Mouse (Mus musculus): Measurements from ENCODE around the gene Trpm1. TPM values are rescaled to one million over a fixed set of nuclear protein-coding genes. Genes with fewer than 3 reads are reported as not detected.
A peak's percentile ranks its signal among the peaks of the same experiment; 100 is the strongest.

Trpm1 gene
- polyA plus RNA-seq, 1 experiment from 2014 or later, result 0.14 TPM

GRCm38 (mm10) chr7:64276921-64277320 lies 123.3 kb downstream of the Trpm1 start:
- no peak overlapping the region for H3K4me2 ChIP-seq
- no peaks in the 10 kb centered on the region for H3K9me3 ChIP-seq
- H3K27me3 ChIP-seq, result no peaks in the 10 kb centered on the region
- no peaks in the 10 kb centered on the region for H3K4me1 ChIP-seq (replicated peaks)
- no peak overlapping the region for H3K27ac ChIP-seq (replicated peaks)
- no peak for ATAC-seq (ENCODE audit: low FRiP score, low read depth)
- H3K9ac ChIP-seq, result no peak overlapping the region
- 47% methylated on average over 6 of the region's 6 CpGs for WGBS
- H3K4me3 ChIP-seq, result no peak overlapping the region
- H3K36me3 ChIP-seq, result no peaks in the 10 kb centered on the region

GRCm38 (mm10) chr7:64278526-64278925 lies 124.9 kb downstream of the Trpm1 start:
- ATAC-seq (ENCODE audit: low FRiP score, low read depth), result no peak
- Histone ChIP-seq H3K4me3 (no peak overlapping the region), H3K9ac (no peak overlapping the region), H3K9me3 (no peaks in the 10 kb centered on the region), H3K36me3 (no peaks in the 10 kb centered on the region), H3K27ac (replicated peaks) (no peak overlapping the region), H3K27me3 (no peaks in the 10 kb centered on the region), H3K4me1 (replicated peaks) (no peaks in the 10 kb centered on the region), H3K4me2 (no peak overlapping the region)
- WGBS, result 95% methylated on average over 1 of the region's 1 CpGs

- H3K4me3 ChIP-seq, result no peak overlapping the region
- WGBS, result 80% methylated on average over 3 of the region's 3 CpGs
- no peak for ATAC-seq (ENCODE audit: low FRiP score, low read depth)
- no peaks in the 10 kb centered on the region for H3K27me3 ChIP-seq
- no peak overlapping the region for H3K9ac ChIP-seq
- H3K27ac ChIP-seq (replicated peaks), result no peak overlapping the region
- no peaks in the 10 kb centered on the region for H3K4me1 ChIP-seq (replicated peaks)
- no peaks in the 10 kb centered on the region for H3K9me3 ChIP-seq
- H3K36me3 ChIP-seq, result no peaks in the 10 kb centered on the region
- no peak overlapping the region for H3K4me2 ChIP-seq
These were observed 125.9 kb downstream of the Trpm1 start for GRCm38 (mm10) chr7:64279548-64279947.

- ATAC-seq (ENCODE audit: low FRiP score, low read depth), result no peak
- peak overlapping the region; percentile 88 for H3K4me3 ChIP-seq
- no peaks in the 10 kb centered on the region for H3K36me3 ChIP-seq
- H3K27ac ChIP-seq (replicated peaks), result 0 out of 2 replicates have a peak overlapping the region, but pooled peaks have one; percentile 83
- H3K27me3 ChIP-seq, result no peaks in the 10 kb centered on the region
- H3K9ac ChIP-seq, result peak overlapping the region; percentile 76; the same call in 1 of the 2 replicates
- H3K4me2 ChIP-seq, result peak overlapping the region; percentile 69
- peaks cover 15% of the 10 kb centered on the region for H3K4me1 ChIP-seq (replicated peaks)
- H3K9me3 ChIP-seq, result no peaks in the 10 kb centered on the region
These were observed 132.9 kb downstream of the Trpm1 start for GRCm38 (mm10) chr7:64286566-64286965.

GRCm38 (mm10) chr7:64287414-64288091 lies 133.9 kb downstream of the Trpm1 start, which contains the start of gene Mtmr10:
Gene Mtmr10, plus strand, starts transcription at chr7:64287653.
- H3K9me3 ChIP-seq, result no peaks in the 10 kb centered on the region
- WGBS, result under 1% methylated on average over 77 of the region's 77 CpGs

GRCm38 (mm10) chr7:64289416-64289815 lies 135.8 kb downstream of the Trpm1 start:
- Histone ChIP-seq H3K36me3 (no peaks in the 10 kb centered on the region), H3K9me3 (no peaks in the 10 kb centered on the region), H3K9ac (no peak overlapping the region), H3K4me3 (no peak overlapping the region), H3K4me1 (replicated peaks) (peaks cover 15% of the 10 kb centered on the region), H3K27ac (replicated peaks) (no peak overlapping the region), H3K4me2 (no peak overlapping the region), H3K27me3 (no peaks in the 10 kb centered on the region)
- no peak for ATAC-seq (ENCODE audit: low FRiP score, low read depth)
- WGBS, result 96% methylated on average over 7 of the region's 7 CpGs

More at GRCm38 (mm10) chr7:64287414-64288091, 133.9 kb downstream of the Trpm1 start, which contains the start of gene Mtmr10:
- peak within 1 kb of the TSS; percentile 83 for H3K27ac ChIP-seq (replicated peaks)
- H3K9ac ChIP-seq, result peak within 1 kb of the TSS; percentile 76
- no peaks in the 10 kb centered on the region for H3K36me3 ChIP-seq
- peak within 1 kb of the TSS; percentile 88 for H3K4me3 ChIP-seq
- peaks cover 15% of the 10 kb centered on the region for H3K4me1 ChIP-seq (replicated peaks)
- no peaks in the 10 kb centered on the region for H3K27me3 ChIP-seq
- peak; percentile 98 for ATAC-seq (ENCODE audit: low FRiP score, low read depth)
- peak within 1 kb of the TSS; percentile 69 for H3K4me2 ChIP-seq

GRCm38 (mm10) chr7:64290431-64290830 lies 136.8 kb downstream of the Trpm1 start:
- Histone ChIP-seq H3K4me2 (no peak overlapping the region), H3K4me1 (replicated peaks) (peaks cover 15% of the 10 kb centered on the region), H3K9me3 (no peaks in the 10 kb centered on the region), H3K36me3 (no peaks in the 10 kb centered on the region), H3K27me3 (no peaks in the 10 kb centered on the region), H3K9ac (no peak overlapping the region), H3K4me3 (no peak overlapping the region), H3K27ac (replicated peaks) (no peak overlapping the region)
- ATAC-seq (ENCODE audit: low FRiP score, low read depth), result no peak
- WGBS, result 89% methylated on average over 6 of the region's 6 CpGs

- Histone ChIP-seq H3K4me1 (replicated peaks) (peaks cover 15% of the 10 kb centered on the region), H3K9ac (no peak overlapping the region), H3K27ac (replicated peaks) (no peak overlapping the region), H3K9me3 (no peaks in the 10 kb centered on the region), H3K4me3 (no peak overlapping the region), H3K36me3 (no peaks in the 10 kb centered on the region), H3K27me3 (no peaks in the 10 kb centered on the region), H3K4me2 (no peak overlapping the region)
- WGBS, result 91% methylated on average over 10 of the region's 10 CpGs
- no peak for ATAC-seq (ENCODE audit: low FRiP score, low read depth)
These were observed 138.1 kb downstream of the Trpm1 start for GRCm38 (mm10) chr7:64291722-64292121.

- peak overlapping the region; percentile 51 for H3K27ac ChIP-seq (replicated peaks)
- H3K4me3 ChIP-seq, result no peak overlapping the region
- ATAC-seq (ENCODE audit: low FRiP score, low read depth), result no peak
- H3K4me1 ChIP-seq (replicated peaks), result peaks cover 7% of the 10 kb centered on the region; the same call in 1 of the 2 replicates
- H3K36me3 ChIP-seq, result peaks cover 5% of the 10 kb centered on the region
- no peak overlapping the region for H3K9ac ChIP-seq
- no peaks in the 10 kb centered on the region for H3K9me3 ChIP-seq
- H3K27me3 ChIP-seq, result no peaks in the 10 kb centered on the region
- no peak overlapping the region for H3K4me2 ChIP-seq
- 55% methylated on average over 5 of the region's 5 CpGs for WGBS
These were observed 142.8 kb downstream of the Trpm1 start for GRCm38 (mm10) chr7:64296286-64297010.

- Histone ChIP-seq H3K4me1 (replicated peaks) (no peaks in the 10 kb centered on the region), H3K4me2 (no peak overlapping the region), H3K27ac (replicated peaks) (no peak overlapping the region), H3K4me3 (no peak overlapping the region), H3K9ac (no peak overlapping the region), H3K36me3 (peaks cover 11% of the 10 kb centered on the region; the same call in 1 of the 2 replicates), H3K9me3 (no peaks in the 10 kb centered on the region), H3K27me3 (no peaks in the 10 kb centered on the region)
- WGBS, result 56% methylated on average over 7 of the region's 7 CpGs
- no peak for ATAC-seq (ENCODE audit: low FRiP score, low read depth)
These were observed 156.6 kb downstream of the Trpm1 start for GRCm38 (mm10) chr7:64310241-64310640.

- no peaks in the 10 kb centered on the region for H3K4me1 ChIP-seq (replicated peaks)
- 42% methylated on average over 2 of the region's 2 CpGs for WGBS
- peaks cover 14% of the 10 kb centered on the region for H3K36me3 ChIP-seq
- H3K4me2 ChIP-seq, result no peak overlapping the region
- H3K9ac ChIP-seq, result no peak overlapping the region
- no peaks in the 10 kb centered on the region for H3K27me3 ChIP-seq
- H3K27ac ChIP-seq (replicated peaks), result no peak overlapping the region
- ATAC-seq (ENCODE audit: low FRiP score, low read depth), result no peak
- no peaks in the 10 kb centered on the region for H3K9me3 ChIP-seq
- no peak overlapping the region for H3K4me3 ChIP-seq
These were observed 157.1 kb downstream of the Trpm1 start for GRCm38 (mm10) chr7:64310756-64311155.

GRCm38 (mm10) chr7:64312811-64313210 lies 159.2 kb downstream of the Trpm1 start:
- Histone ChIP-seq H3K27ac (replicated peaks) (no peak overlapping the region), H3K4me1 (replicated peaks) (no peaks in the 10 kb centered on the region), H3K9me3 (no peaks in the 10 kb centered on the region), H3K9ac (no peak overlapping the region), H3K4me3 (no peak overlapping the region), H3K4me2 (no peak overlapping the region), H3K36me3 (peaks cover 19% of the 10 kb centered on the region), H3K27me3 (no peaks in the 10 kb centered on the region)
- no peak for ATAC-seq (ENCODE audit: low FRiP score, low read depth)
- 82% methylated on average over 7 of the region's 7 CpGs for WGBS
